Mouse (Mus musculus) adrenal gland, adult 2 months (tissue): ENCODE measurements around the gene Agap2. TPM values are rescaled to one million over a fixed set of nuclear protein-coding genes. Genes with fewer than 3 reads are reported as not detected.
A peak's percentile ranks its signal among the peaks of the same experiment; 100 is the strongest.
"Not testable (repeated sequence)": the region's sequence is repeated elsewhere in the genome, so short reads cannot be mapped to it uniquely, and the experiment has no call there.

ENCODE experiments used
- DNase-seq: peaks from one replicate; pipeline ENCODE4 v3.0.0; 2021
- polyA plus RNA-seq: library from polyadenylated mRNA; depleted of rRNA; stranded (reverse); fragments of >200 nt; gene quantifications from 2 replicates; pipeline ENCODE4 v1.2.3, GENCODE M21; 2012
- total RNA-seq, 2 experiments: library from RNA; stranded (reverse); gene quantifications; 2 replicates each; pipeline ENCODE4 v1.2.3; 2021

Agap2 gene
- total and polyA plus RNA-seq, 3 experiments: 2.2 to 8.7 (median 3.8) TPM

DNA sequence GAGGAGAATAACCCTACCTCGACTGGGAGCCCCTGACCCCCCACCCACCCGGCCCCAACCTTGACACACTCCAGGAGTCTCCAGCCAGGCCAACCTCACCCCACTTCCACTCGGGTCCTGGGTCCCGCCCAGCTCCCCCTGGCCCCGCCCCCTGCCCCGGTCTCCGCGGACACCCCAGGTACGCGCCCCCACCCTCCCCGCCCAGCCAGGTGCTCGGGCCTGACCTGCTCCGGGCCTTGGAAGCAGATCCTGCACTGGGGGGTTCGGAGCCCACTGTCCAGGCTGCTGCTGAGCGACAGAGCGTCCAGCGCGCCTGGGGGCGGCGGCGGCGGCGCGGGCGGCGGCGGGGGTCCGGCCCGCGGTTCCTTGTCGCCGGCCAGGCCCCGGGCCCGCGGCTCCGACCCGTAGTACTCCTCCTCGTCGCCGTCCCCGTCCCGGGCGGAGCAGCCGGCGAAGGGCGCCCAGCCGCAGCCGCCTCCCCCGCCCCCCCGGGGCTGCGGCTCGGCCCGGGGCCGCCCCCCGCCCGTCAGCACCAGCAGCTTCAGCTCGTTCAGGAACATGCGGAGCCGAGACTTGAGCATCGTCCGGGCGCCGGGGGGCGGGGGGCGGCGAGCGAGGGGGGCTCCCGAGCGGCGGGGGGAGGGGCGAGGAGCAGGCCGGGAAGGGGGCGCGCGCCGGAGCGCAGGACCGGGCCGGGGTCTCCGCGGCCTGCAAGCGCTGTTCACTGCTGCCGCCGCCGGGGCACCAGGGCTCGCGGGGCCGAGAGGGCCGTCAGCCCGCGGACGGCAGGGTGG lies 15.7 kb upstream of the Agap2 start:
- no peak for DNase-seq

DNA sequence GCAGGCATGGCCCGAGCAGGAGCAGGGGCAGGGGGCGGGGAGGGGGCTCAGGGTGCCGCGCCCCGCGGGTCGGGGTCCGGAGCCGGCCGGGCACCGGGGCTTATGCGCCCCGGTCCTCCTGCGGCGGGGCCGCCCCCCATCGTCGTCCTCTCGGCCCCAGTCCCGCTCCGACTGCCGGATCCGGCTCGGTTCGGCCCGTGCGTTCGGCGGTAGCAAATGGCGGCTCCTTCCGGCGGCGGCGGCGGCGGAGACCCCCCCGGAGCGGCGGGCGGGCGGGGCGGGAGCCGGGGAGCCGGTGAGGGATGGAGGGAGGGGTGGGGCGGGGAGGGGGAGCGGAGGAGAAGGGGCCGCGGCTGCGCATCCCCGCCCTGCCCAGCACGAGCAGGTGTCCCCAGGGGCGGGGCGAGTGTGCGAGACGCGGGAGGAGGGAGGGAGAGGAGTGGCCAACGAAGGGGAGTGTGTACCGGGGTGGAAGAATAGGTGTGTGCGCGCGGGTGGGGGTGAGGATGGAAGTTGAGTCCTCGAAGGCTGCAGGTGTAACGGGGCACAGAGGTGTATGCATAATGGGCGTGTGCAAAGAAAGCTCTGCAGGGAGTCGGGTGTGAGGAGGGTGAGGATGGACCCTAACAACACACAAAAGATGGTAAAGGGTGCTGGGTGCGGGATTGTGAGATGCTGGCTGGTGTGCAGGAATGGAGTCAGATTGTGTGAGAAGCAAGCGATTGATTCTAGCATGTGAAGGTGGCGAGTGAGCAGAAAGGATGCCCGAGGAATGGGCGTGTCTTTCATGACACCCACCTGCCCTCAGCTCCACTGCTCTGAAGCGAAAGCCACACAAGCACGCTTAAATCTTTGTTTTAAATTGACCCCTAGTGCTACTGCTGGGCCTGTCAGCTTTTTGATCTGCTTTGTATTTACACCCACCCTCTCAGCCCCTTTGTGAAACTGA lies 14.8 kb upstream of the Agap2 start, which contains the start of gene March9:
Gene March9, minus strand, starts transcription at position 217 of the 949 bp plus-strand sequence.
- DNase-seq: peak; percentile 87

- DNase-seq: no peak
These were observed 14.0 kb upstream of the Agap2 start for GRCm38 (mm10) chr10:127061085-127061484.

DNA sequence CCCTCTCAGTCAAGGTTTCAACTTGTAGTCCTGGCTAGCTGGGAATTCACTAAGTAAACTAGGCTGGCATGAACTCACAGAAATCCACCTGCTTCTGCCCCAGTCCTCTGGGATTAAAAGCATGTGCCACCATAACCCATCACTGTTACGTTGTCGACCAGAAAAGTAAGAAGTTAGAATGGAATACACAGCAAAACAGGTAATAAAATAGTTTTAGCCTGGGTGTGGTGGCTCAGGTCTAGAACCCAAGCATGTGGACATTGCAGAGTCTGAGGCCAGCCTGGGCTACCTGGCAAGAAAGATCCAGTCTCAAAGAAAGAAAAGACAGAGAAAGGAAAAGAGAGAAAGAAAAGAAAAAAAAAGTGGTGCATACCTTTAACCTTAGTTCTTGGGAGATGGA lies 13.6 kb upstream of the Agap2 start:
- no peak for DNase-seq

DNA sequence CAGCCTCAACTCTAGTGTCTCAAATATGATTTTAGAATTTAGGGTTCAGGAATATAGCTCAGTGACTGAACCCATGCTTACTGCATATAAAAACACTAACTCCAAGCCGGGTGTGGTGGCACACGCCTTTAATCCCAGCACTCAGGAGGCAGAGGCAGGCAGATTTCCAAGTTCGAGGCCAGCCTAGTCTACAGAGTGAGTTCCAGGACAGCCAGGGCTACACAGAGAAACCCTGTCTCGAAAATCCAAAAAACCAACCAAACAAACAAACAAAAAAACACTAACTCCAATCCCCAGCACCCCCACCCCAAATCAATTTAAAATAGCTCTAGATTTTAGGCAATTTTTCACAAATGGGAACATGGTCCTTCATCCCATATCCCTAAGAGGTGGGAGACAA lies 13.0 kb upstream of the Agap2 start:
- not testable (repeated sequence) for DNase-seq

GRCm38 (mm10) chr10:127062503-127062902 lies 12.6 kb upstream of the Agap2 start:
- no peak for DNase-seq

GRCm38 (mm10) chr10:127063239-127063872 lies 11.7 kb upstream of the Agap2 start, which contains the start of gene Cdk4:
TSS of gene Cdk4 (plus strand) at chr10:127063534.
- peak; percentile 100 for DNase-seq

- peak; percentile 55 for DNase-seq
These were observed 10.9 kb upstream of the Agap2 start for GRCm38 (mm10) chr10:127063913-127064870.

GRCm38 (mm10) chr10:127065981-127066380 lies 9.1 kb upstream of the Agap2 start:
- no peak for DNase-seq

DNA sequence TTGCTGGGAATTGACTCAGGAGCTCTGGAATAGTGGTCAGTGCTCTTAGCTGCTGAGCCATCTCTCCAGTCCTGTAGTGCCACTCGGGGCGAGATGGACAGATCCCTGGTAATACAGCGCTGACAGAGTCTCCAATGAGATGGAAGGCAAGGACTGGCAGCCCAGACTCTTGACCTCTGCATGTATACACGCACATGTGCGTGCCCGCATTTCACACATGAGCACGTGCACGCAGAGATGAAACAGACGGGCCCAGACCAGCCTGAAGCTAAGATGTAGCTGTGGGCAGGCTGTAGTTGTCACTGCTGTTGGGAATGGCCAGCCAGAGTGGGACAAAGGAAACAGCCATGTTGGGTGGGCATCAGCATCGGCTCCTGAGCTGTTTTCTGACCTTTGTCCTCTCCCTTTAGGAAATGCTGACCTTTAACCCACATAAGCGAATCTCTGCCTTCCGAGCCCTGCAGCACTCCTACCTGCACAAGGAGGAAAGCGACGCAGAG lies 8.5 kb upstream of the Agap2 start:
- DNase-seq: no peak

GRCm38 (mm10) chr10:127068360-127069038 lies 6.6 kb upstream of the Agap2 start:
- DNase-seq: no peak

GRCm38 (mm10) chr10:127069281-127070189 lies 5.5 kb upstream of the Agap2 start:
- peak; percentile 58 for DNase-seq

DNA sequence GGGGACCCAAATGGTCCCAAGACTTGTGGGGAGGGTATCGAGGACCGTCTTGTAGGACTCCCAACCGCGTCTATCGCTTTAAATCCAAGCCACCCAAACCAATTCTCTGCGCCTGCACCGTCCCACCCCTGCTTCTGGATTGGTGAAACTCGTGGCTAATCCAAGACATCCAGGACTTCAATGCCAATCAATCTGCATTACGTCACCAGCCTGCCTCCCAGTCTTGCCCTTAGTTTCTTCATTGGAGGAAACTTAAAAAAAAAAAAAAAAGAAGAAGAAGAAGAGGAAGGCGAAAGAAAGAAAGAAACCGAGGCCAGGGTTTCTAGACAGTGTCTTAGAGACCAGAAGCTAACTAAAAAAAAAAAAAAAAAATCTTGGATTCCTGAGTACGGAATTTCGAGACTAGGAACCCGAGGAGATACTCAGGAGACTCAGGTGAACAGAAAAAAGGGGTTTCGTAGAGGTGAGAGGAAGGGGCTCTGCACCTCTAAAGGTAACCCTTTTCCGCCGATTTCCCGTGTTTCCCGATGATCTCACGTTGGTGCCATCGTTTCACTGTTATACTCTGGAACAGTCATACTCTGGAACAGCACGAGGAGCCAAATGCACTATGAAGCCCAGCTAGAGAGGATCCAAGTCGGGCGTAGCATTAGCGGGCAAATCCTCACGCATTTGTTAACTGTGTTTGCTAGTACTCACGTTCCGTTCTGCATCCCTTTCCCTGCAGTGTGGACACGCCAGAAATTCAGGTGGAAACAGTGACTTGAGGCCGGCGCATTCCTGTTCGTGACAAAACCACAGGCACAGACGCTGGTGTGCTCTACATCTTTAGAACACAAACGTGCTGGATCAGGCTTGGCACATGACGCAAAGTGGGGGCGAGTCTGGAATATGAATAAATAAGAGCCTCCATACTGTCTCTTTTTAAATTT lies 4.6 kb upstream of the Agap2 start, which contains the start of gene Tspan31:
Gene Tspan31, minus strand, starts transcription at position 75 of the 932 bp plus-strand sequence.
- peak; percentile 95 for DNase-seq

- DNase-seq: no peak
These were observed 3.9 kb upstream of the Agap2 start for GRCm38 (mm10) chr10:127071203-127071602.

DNA sequence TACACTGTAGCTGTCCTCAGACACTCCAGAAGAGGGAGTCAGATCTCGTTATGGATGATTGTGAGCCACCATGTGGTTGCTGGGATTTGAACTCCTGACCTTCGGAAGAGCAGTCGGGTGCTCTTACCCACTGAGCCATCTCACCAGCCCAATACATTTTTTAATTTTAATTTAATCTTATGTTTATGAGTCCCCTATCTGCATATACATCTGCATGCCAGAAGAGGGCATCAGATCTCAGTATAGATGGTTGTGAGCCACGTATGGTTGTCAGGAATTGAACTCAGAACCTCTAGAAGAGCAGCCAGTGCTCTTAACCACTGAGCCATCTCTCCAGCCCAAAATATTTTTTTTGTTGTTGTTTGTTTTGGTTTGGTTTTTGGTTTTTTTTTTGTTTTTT lies 2.8 kb upstream of the Agap2 start:
- not testable (repeated sequence) for DNase-seq

DNA sequence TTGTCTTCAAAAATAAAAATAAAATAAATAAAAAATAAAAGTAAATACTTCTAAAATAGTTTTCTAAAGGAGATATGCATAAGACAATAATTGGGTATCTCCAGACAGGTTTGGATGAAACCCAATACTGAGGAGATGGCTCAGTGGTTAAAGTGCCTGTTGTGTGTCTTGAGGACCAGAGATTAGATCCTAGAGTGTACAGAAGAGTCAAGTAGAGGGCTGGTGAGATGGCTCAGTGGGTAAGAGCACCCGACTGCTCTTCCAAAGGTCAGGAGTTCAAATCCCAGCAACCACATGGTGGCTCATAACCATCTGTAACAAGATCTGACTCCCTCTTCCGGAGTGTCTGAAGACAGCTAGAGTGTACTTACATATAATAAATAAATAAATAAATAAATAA lies 2.1 kb upstream of the Agap2 start:
- not testable (repeated sequence) for DNase-seq

GRCm38 (mm10) chr10:127073981-127074380 lies 1.1 kb upstream of the Agap2 start:
- DNase-seq: no peak

DNA sequence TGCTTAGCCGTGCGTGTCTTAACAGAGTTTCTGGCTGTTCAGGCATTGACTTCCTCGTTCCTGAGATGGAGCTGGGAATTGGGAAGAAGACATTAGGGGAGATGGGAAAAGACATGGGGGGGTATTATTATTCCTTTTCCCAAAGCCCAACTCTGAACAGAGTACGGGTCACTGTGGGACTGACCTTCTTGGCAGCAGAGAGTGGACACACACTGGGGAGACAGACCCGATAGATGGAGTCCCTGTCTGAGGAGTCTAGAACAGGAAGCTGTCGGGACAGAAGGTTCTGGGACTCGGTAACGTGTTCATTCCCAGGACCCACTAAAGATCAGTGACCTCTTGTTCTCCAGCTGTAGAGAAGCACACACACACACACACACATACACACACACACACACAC lies 567 bp downstream of the Agap2 start:
- no peak for DNase-seq
